Mouse (Mus musculus) thymus, adult 2 months (tissue): ENCODE results near the gene Lamtor2.

ENCODE experiments used
- CTCF ChIP-seq: fragments of 200-500 bp; IDR thresholded peaks from 2 replicates; pipeline ENCODE4 v1.5.1; 2012; ENCODE audit warnings: mild to moderate bottlenecking, control low read depth, low read length, moderate library complexity, borderline replicate concordance; ENCODE audit not compliant: control insufficient read depth, poor library complexity, insufficient read depth; ENCODE audit errors: extremely low read depth
- POLR2A ChIP-seq: fragments of 200-500 bp; IDR thresholded peaks from 2 replicates; pipeline ENCODE4 v1.6.1; 2012; ENCODE audit warnings: mild to moderate bottlenecking, low read length, control low read depth, moderate library complexity; ENCODE audit not compliant: control insufficient read depth, poor library complexity, insufficient read depth; ENCODE audit errors: extremely low read depth

- TF ChIP-seq POLR2A (no peak), CTCF (no peak)
These were observed 36.5 kb downstream of the Lamtor2 start for GRCm38 (mm10) chr3:88516407-88516806.
